Mouse (Mus musculus): Measurements from ENCODE around the gene Fbxl8.

GRCm38 (mm10) chr8:105288958-105289732 lies 24.7 kb downstream of the Fbxl8 start:
- TF ChIP-seq CTCF (IDR thresholded peaks at IDR 0.05; ENCODE audit: low read depth) (peak; percentile 33), EP300 (IDR thresholded peaks at IDR 0.05; ENCODE audit: low read depth) (no peak)
